Mouse (Mus musculus): ENCODE measurements around the gene Dlk2. TPM values are rescaled to one million over a fixed set of nuclear protein-coding genes. Genes with fewer than 3 reads are reported as not detected.

Dlk2 gene
- polyA plus RNA-seq, 1 experiment = 0.38 TPM

DNA sequence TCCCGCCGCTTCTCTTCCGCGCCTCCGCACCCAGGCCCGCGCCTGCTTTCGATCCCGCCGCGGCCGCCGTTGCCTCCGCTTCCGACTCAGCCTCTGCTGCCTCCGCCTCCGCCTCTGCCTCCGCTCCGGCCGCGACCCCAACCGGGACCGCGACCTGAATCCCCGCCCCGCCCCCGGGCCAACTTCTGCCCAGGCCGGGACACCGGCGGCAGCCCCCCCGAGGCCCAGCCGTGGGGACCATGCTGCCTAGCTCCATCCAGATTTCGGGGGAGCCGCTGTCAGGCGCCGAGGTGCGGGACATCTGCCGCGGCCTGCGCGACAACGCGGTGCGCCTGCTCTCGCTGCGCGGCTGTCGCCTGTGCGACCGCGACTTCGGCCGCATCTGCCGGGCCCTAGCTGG, 43.1 kb upstream of the Dlk2 start:
- Histone ChIP-seq H3K36me3 (ENCODE audit: control insufficient read depth, insufficient read depth, low read length) (no peaks in the 10 kb centered on the region; the same call in none of the 2 replicates), H3K27me3 (ENCODE audit: control insufficient read depth, insufficient read depth, low read length) (no peaks in the 10 kb centered on the region), H3K4me1 (ENCODE audit: control insufficient read depth, insufficient read depth, low read length) (no peaks in the 10 kb centered on the region; the same call in none of the 2 replicates), H3K27ac (ENCODE audit: control insufficient read depth, insufficient read depth, low read depth, low read length) (no peak overlapping the region; the same call in 1 of the 2 replicates), H3K4me3 (ENCODE audit: control insufficient read depth, low read depth, low read length) (peak overlapping the region; percentile 85)
- TF ChIP-seq POLR2A (IDR thresholded peaks at IDR 0.05; ENCODE audit: control insufficient read depth, low read depth, low read length) (no peak), CTCF (IDR thresholded peaks at IDR 0.05; ENCODE audit: control insufficient read depth, insufficient read depth, insufficient replicate concordance, low read depth, low read length) (no peak)

DNA sequence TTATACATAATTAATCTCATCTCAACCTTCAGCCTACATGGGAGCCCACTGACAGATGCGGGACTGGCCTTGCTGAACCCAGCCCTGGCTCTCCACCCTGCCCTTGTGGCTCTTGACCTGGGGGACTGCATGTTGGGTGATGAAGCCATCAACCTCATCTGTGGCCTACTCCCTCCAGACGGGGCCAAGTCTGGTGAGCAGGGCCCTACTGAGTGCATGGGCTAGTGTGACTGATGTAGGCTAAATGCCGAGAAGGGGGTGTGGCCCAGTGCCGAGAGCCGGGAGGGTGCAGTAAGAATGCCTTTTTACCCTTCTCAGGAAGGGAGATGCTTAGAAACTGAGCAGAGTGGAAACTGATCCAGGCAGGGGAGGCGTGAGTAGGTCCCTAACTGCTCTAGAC, 42.1 kb upstream of the Dlk2 start:
- Histone ChIP-seq H3K4me3 (ENCODE audit: control insufficient read depth, low read depth, low read length) (peak overlapping the region; percentile 85), H3K36me3 (ENCODE audit: control insufficient read depth, insufficient read depth, low read length) (no peaks in the 10 kb centered on the region; the same call in none of the 2 replicates), H3K4me1 (ENCODE audit: control insufficient read depth, insufficient read depth, low read length) (no peaks in the 10 kb centered on the region; the same call in none of the 2 replicates), H3K27me3 (ENCODE audit: control insufficient read depth, insufficient read depth, low read length) (no peaks in the 10 kb centered on the region), H3K27ac (ENCODE audit: control insufficient read depth, insufficient read depth, low read depth, low read length) (no peak overlapping the region)
- no peak for TF ChIP-seq POLR2A (IDR thresholded peaks at IDR 0.05; ENCODE audit: control insufficient read depth, low read depth, low read length)
- TF ChIP-seq CTCF (IDR thresholded peaks at IDR 0.05; ENCODE audit: control insufficient read depth, insufficient read depth, insufficient replicate concordance, low read depth, low read length) = no peak

DNA sequence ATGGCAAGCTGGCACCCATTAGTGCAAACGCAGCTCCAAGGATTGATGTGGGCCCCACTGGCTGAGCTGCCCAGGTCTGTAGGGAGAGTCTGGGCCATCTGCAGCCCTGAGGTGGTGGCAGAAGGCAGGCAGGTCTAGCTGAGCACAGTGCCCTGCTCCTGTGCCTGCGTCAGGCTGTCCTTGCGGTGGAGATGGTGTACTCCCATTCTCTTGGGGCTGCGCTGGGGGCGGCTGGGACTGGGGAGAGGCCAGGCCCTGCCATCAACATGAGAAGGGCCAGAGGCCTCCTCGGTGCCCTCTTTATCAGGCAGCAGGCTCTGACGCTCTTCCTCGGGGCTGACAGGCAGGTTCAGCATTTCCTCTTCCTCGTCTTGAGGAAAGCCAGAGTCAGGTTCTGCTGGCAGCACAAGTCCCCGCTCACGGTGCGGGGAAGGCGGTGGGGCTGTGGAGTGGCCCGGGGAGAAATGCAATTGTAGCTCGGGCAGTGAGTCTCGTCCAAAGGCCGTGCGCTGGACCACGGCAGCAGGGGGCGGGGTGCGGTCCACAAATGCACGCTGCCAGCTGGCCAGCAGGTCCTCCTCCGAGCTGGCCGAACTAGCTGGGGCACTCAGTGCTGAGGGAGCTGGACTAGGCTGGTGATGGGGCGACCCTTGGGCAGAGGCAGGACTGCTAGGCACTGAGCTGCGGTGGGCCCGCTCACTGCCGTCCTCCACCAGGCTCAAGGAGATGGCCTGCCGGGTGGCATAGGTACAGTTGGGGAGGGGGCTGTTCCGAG, 38.8 kb upstream of the Dlk2 start:
- no peak for TF ChIP-seq CTCF (IDR thresholded peaks at IDR 0.05; ENCODE audit: control insufficient read depth, insufficient read depth, insufficient replicate concordance, low read depth, low read length)
- TF ChIP-seq POLR2A (IDR thresholded peaks at IDR 0.05; ENCODE audit: control insufficient read depth, low read depth, low read length) = no peak
- no peak overlapping the region for H3K4me3 ChIP-seq (ENCODE audit: control insufficient read depth, low read depth, low read length)
- no peaks in the 10 kb centered on the region; the same call in none of the 2 replicates for H3K36me3 ChIP-seq (ENCODE audit: control insufficient read depth, insufficient read depth, low read length)
- no peaks in the 10 kb centered on the region; the same call in none of the 2 replicates for H3K4me1 ChIP-seq (ENCODE audit: control insufficient read depth, insufficient read depth, low read length)
- H3K27ac ChIP-seq (ENCODE audit: control insufficient read depth, insufficient read depth, low read depth, low read length) = no peak overlapping the region
- H3K27me3 ChIP-seq (ENCODE audit: control insufficient read depth, insufficient read depth, low read length) = no peaks in the 10 kb centered on the region

DNA sequence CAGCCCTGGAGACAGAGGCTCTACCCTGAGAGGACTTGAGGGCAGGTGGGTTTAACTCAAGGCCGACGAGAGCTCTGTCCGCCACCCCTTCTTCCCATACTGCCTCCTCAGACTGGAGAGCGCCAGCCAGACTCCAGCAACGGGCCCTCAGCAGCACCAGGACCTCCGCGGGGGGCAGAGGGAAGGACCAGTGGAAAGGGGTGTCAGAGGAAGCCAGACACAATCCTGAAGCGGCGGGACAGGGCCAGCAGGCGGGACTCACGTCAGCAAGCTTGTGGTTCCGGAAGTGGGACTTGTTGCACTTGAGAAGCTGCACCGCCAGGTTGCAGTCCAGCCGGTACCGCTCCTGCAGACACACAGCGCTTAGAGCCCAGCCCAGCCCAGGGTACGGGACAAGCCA, 37.5 kb upstream of the Dlk2 start:
- no peaks in the 10 kb centered on the region for H3K27me3 ChIP-seq (ENCODE audit: control insufficient read depth, insufficient read depth, low read length)
- no peaks in the 10 kb centered on the region; the same call in none of the 2 replicates for H3K4me1 ChIP-seq (ENCODE audit: control insufficient read depth, insufficient read depth, low read length)
- no peaks in the 10 kb centered on the region; the same call in none of the 2 replicates for H3K36me3 ChIP-seq (ENCODE audit: control insufficient read depth, insufficient read depth, low read length)
- TF ChIP-seq CTCF (IDR thresholded peaks at IDR 0.05; ENCODE audit: control insufficient read depth, insufficient read depth, insufficient replicate concordance, low read depth, low read length) (no peak), POLR2A (IDR thresholded peaks at IDR 0.05; ENCODE audit: control insufficient read depth, low read depth, low read length) (no peak)
- H3K4me3 ChIP-seq (ENCODE audit: control insufficient read depth, low read depth, low read length) = no peak overlapping the region
- no peak overlapping the region for H3K27ac ChIP-seq (ENCODE audit: control insufficient read depth, insufficient read depth, low read depth, low read length)

- no peak overlapping the region for H3K27ac ChIP-seq (ENCODE audit: control insufficient read depth, insufficient read depth, low read depth, low read length)
- H3K4me1 ChIP-seq (ENCODE audit: control insufficient read depth, insufficient read depth, low read length) = no peaks in the 10 kb centered on the region
- no peaks in the 10 kb centered on the region for H3K27me3 ChIP-seq (ENCODE audit: control insufficient read depth, insufficient read depth, low read length)
- TF ChIP-seq POLR2A (IDR thresholded peaks at IDR 0.05; ENCODE audit: control insufficient read depth, low read depth, low read length) (no peak), CTCF (IDR thresholded peaks at IDR 0.05; ENCODE audit: control insufficient read depth, insufficient read depth, insufficient replicate concordance, low read depth, low read length) (no peak)
- no peak overlapping the region for H3K4me3 ChIP-seq (ENCODE audit: control insufficient read depth, low read depth, low read length)
- H3K36me3 ChIP-seq (ENCODE audit: control insufficient read depth, insufficient read depth, low read length) = no peaks in the 10 kb centered on the region; the same call in 1 of the 2 replicates
Observed at GRCm38 (mm10) chr17:46262201-46262694, 35.0 kb upstream of the Dlk2 start.

DNA sequence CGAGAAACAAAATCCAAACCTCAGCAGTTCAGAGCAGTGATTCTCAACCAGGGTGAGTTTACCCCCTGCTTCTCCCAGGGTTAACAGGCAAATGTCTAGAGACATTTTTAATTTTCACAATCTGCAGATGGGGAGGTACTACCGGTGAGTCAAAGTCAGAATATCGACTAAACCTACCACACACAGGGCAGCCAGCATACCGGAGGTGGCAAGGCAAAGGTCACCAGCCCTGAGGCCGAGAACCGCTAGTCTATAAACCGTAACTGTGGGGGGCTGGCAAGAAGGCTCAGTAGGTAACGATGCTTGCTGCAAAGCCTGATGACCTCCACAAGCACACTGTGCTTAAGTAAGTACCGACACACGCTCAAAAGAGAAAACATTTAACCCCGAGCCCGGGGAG, 31.7 kb upstream of the Dlk2 start:
- TF ChIP-seq POLR2A (IDR thresholded peaks at IDR 0.05; ENCODE audit: control insufficient read depth, low read depth, low read length) = no peak
- no peak for TF ChIP-seq CTCF (IDR thresholded peaks at IDR 0.05; ENCODE audit: control insufficient read depth, insufficient read depth, insufficient replicate concordance, low read depth, low read length)
- Histone ChIP-seq H3K4me3 (ENCODE audit: control insufficient read depth, low read depth, low read length) (no peak overlapping the region), H3K4me1 (ENCODE audit: control insufficient read depth, insufficient read depth, low read length) (no peaks in the 10 kb centered on the region; the same call in 1 of the 2 replicates), H3K36me3 (ENCODE audit: control insufficient read depth, insufficient read depth, low read length) (no peaks in the 10 kb centered on the region), H3K27me3 (ENCODE audit: control insufficient read depth, insufficient read depth, low read length) (no peaks in the 10 kb centered on the region), H3K27ac (ENCODE audit: control insufficient read depth, insufficient read depth, low read depth, low read length) (no peak overlapping the region)

DNA sequence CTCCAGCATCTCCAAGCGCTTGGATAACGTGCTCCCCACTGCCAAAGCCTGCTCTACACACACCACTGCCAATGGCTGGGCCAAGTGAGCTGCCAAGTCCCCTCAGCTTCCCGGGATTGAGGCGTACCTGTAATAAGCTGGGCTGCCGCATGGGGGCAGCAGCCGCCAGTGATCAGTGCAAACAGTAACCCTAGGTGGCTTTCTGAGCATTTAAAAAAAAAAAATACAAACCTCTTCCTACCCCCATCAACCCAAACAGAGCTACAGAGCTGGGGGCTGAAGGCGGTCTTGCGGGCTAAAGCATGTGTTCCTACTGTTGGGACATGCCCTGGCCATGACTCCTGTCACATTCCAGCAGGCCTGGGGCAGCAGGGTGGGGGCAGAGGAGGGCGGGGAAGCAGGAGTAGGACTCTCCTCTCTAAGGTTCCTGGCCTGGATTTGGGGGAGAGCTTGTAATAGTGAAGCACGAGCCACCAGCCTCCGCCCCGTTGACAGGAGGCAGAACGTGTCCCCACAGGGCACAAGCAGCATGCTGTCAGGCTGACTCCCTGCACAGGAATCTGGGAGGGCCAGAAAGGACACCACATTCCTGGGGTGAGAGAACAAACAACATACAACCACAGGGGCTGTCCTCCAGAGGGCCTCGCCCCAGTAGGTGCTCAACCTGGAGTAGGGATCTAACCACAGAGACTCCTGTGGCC, 31.2 kb upstream of the Dlk2 start:
- no peak overlapping the region for H3K4me3 ChIP-seq (ENCODE audit: control insufficient read depth, low read depth, low read length)
- H3K27ac ChIP-seq (ENCODE audit: control insufficient read depth, insufficient read depth, low read depth, low read length) = no peak overlapping the region
- TF ChIP-seq POLR2A (IDR thresholded peaks at IDR 0.05; ENCODE audit: control insufficient read depth, low read depth, low read length) (no peak), CTCF (IDR thresholded peaks at IDR 0.05; ENCODE audit: control insufficient read depth, insufficient read depth, insufficient replicate concordance, low read depth, low read length) (peak; percentile 58; the same call in 1 of the 2 replicates)
- H3K36me3 ChIP-seq (ENCODE audit: control insufficient read depth, insufficient read depth, low read length) = no peaks in the 10 kb centered on the region
- H3K27me3 ChIP-seq (ENCODE audit: control insufficient read depth, insufficient read depth, low read length) = no peaks in the 10 kb centered on the region
- H3K4me1 ChIP-seq (ENCODE audit: control insufficient read depth, insufficient read depth, low read length) = no peaks in the 10 kb centered on the region; the same call in 1 of the 2 replicates

Measured in testis, adult 2 months (tissue).